Mouse (Mus musculus) left cerebral cortex, postnatal 25 days (tissue): ENCODE data around the gene Fgfr2. TPM values are rescaled to one million over a fixed set of nuclear protein-coding genes. Genes with fewer than 3 reads are reported as not detected.

Source experiments
- DNase-seq, 2 experiments: peaks; one replicate each; pipeline ENCODE4 v3.0.0; 2022; ENCODE audit warnings: low spot score in 2 of 2, mixed read lengths in 1 of 2
- intact Hi-C: fragments of 180-260 bp; cut with DNase I; formaldehyde crosslinking; loops from one replicate; pipeline ENCODE4 v1.15.1; 2025
- total RNA-seq, 2 experiments: library from RNA; stranded (reverse); gene quantifications; 2 replicates each; pipeline ENCODE4 v1.2.3; 2021

The Fgfr2 gene
- total RNA-seq, 2 experiments from 2014 or later, result 37.1 to 42.0 TPM

DNA sequence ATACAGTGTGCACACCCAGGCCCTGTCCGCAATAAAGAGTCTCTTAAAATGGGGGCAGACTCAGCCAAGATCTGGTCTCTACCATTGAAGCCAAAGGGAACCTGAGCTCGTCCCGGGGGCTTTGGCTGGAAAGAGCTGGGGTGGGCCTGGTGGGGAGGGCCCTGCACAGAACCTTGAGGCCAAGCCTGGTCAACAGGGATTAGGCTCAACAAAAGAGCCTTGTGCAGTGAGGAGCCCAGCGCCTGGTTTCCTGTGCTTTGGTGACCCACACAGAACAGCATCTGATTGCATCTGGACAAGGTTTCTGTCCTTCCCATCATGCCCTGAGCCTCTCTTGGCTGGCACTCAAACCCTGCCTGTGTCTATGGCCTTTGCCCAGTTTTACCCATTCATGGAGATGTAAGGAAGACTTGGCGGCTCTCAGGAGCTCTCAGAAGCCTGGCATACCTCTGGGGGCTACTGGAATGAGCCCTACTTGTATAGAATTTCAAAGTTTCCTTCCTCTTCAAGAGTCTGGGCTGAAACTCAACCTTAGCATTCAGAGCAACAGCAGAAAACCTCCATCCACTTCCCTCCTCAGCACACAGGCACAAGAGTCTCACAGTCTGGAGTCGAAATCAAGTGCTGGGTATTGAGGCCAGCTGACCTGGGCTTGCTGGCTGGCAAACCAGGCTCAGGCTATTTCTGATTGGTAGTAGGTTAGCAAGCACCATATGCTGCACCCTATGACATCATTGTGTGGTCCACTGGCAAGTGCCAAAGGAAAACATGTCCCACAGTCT lies 911.0 kb downstream of the Fgfr2 start:
- DNase-seq, result peak in 1 of 2 experiments; percentile 29
- intact Hi-C loops, result loop anchor here (10.0 kb wide), 1 partner anchor 647 kb away; the partner anchor contains the start of gene Bub3

DNA sequence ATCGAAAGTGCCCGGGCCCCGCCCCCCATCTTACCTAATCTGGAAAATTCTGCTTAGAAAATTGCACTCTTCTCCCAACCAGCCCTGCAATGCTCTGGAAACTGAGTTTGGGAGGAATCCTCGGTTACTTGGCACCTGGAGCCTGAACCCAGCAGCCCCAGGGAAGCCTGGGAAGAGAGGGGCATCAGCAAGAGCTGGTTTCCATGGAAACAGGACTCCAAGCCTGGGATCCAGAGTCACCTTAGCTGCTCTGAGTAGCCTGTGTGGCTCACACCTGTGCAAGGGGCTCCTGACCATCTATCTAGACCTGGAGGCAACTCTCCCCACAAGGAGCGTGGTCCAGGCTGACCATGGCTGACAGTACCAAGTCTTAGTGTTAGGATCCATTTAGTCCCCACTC lies 912.5 kb downstream of the Fgfr2 start:
- intact Hi-C loops, result loop anchor here (10.0 kb wide), 1 partner anchor 646 kb away; the partner anchor contains the start of gene Bub3
- no peak for DNase-seq

DNA sequence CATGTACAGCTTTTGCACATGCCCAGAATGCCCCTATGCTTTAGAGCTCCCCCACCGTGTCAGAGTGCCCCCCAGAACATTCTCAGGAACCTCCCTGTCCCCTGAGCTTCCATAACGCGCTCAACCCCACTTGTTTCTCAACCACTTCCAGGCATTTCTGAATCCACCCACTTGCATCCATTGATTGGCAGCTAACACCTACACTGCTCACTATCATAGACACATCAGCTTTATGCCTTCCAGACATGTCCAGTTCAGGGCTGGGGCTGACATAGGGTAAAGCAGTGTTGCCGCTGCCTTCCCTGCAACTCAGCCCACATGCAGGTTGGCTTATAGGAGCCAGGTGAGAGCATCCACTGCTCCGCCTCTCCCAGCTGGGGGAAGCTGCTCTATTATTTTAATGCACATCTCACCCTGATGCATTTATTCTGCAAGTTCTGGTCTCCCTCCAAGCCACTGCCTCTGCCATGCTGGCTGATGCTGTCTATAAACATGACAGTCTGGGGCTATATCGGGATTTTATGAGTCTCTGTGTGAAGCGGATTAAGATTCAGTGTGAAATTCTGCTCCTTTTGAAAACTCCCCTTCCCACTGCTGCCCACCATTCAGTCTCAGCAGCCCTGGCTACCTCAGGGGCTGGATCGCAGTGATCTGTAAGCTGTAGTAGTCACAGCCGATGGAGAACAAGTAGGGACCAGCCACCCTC lies 914.1 kb downstream of the Fgfr2 start:
- intact Hi-C loops, result loop anchor here (1.0 to 2.0 kb wide), 3 partner anchors 35 to 242 kb away; partner anchors contain the start of gene Gpr26
- DNase-seq, result peak; percentile 49 to 94

DNA sequence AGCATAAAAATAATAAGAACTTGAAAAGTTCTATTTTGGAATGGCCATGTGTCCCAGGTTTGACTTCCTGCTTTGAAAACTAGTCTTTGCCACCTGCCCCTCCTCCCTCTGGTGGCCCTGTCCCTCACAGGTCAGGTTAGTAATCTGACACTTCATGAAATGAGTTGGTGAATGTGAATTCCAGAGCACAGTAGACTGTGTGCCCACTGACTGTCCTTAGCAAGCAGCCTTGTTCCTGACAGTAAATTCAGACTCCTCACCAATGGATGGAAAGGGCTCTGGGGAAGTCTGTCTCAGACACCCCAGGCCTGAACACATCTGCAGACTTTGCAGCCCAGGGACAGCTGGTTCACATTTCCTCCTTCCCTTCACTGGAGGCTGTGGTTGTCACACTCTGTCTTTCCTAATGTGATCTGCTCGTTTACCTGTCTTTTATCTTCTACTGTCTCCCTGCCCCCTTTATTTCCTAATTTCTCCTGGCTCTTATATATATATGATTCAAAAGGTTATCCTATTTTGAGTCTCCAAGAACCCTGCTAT lies 919.0 kb downstream of the Fgfr2 start:
- intact Hi-C loops, result no loop called here
- DNase-seq, result no peak

DNA sequence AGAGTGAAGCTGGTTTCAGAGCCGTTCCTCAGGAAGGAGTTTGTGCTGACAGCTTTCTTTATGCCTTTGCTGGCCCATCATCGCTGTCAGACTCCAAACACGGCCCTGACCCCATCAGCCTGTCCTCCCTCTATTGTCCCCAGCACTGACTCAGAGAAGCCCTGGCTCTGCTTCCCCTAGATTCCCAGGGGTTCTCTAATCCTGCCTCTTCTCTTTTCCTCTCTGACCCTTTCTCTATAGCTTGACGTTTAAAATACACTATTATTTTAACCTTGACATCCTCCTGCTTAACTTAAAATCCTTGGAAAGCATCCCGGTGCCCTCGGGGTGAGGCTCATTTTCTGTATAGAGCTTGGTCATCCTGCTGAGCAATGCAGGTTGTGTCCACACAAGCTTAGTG lies 923.5 kb downstream of the Fgfr2 start:
- DNase-seq, result no peak
- intact Hi-C loops, result no loop called here

DNA sequence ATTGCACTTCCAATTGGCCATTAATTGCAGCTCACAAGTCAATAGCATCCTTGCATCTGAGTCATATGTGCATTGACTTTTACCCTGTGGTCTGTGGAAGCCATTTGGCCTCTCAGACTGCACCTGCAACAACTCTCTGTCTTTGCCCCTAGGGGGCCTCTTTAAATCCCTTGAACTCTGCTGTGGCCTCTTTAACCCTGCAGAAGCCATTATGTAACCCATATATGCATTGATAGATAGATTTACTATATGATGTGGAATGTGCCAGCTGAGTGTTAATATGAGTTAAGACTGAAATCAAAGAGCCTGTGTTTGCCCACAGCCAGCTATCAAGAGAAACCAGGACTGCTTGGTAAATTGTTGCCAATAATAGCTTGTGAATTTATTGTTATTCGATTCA lies 924.3 kb downstream of the Fgfr2 start:
- intact Hi-C loops, result no loop called here
- DNase-seq, result no peak

DNA sequence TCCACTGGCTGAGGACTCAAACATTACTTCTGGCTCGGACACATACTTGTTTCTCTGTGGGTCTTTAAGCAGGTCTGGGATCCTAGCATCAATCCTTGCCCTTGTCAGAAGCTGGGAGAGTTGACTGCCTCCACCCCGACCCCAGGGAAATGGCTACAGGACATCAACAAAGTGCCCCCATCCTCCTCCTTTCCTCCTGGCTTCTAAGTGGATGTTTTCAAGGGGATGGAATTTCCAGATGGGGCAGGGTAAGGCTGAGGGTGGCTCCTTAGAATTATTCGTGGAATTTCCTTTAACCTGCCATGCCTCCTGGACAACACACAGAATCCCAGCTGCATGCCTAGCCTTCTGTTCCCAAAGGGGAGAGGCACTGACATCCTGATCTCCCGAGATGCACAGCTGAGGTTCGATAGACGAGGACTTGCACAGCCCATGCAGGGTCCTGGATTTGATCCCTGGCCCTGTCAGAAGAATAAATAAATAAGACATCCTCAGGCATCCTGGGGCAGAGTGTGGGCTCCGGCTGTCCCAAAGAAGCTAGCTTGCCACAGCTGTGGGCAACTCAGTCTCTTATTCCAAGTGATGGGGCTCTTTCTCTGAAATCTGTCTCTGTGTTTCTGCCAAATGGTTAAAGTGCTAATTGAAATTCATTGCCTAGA lies 925.2 kb downstream of the Fgfr2 start:
- intact Hi-C loops, result no loop called here
- no peak for DNase-seq

DNA sequence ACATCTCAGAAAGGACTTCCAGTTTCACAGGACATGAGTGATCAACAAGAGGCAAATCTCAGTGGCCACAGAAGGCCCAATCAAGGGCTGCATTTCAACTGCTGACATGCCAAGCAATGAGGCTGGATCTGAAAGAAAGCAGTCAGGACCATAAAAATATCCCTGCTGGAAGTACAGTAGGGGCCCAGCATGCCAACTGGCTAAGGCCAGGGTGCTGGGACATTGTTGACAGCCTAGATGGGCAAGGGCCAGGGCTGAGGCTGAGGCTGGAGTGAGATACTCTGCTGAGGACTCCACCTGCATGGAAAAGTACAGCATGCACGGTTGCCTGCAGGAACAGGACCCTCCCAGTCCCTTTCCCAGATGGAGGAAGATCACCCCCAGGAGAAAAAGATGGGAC lies 926.6 kb downstream of the Fgfr2 start:
- no peak for DNase-seq
- intact Hi-C loops, result no loop called here

DNA sequence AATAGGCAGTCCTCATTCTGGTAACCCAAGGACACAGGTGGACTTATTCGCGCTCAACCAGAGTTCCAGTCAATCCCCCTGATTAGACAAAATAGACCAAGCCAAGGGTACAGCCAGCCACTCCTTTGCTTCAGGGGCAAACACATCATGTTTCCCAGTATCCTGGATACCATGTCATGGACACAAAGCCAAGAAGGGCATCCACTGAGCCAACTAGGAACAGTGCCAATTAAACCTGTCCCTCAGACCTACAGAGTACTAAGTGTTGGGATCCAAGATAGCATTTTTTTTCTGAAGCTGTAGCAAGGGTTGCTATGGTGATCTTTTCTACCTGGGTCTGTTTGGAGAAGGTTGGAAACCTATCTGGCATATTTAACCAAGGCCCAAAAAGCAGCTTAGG lies 929.5 kb downstream of the Fgfr2 start:
- intact Hi-C loops, result no loop called here
- DNase-seq, result no peak

DNA sequence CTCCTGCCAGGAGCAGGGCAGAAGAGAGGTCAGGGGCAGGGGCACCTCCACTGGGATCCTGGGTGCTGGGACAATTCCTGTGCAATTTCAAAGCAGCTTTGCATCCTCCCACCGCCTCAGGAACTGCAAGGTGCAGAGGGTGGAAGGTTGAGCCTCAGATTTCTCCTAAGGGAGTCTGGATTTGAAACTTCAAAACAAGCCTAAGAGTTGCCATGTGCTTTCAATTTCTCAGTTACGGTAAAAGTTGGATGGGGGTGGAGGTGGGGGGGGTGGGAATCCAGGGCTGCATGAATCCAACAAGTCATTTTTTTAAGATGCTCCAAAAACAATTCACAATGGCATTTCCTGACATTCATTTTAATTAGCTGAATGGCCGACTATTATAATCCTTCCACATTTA lies 935.7 kb downstream of the Fgfr2 start:
- intact Hi-C loops, result no loop called here
- no peak for DNase-seq

DNA sequence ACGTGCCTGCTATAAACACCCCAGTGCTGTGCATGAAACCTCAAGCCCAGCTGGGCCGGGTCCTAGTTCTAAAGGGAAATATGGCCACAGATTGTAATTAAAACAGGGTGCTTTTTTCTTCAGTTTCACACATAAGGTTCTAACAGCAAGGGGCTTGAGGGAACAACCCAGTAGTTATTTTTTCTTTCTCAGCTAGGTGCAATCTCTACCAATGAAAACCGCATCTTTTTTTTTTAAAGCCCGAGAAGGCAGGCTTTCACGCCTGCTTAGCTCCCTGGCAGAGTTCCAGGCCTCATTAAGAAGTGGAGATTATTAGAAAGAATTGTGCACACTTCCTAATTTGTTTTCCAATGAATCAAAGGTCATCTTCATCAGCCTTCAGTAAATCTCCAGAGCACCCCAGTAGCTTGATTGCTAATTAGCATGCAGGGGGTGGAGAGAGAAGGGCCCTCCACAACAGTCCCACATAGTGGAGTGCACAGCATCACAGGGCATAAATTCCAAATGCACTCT lies 939.2 kb downstream of the Fgfr2 start:
- intact Hi-C loops, result no loop called here

DNA sequence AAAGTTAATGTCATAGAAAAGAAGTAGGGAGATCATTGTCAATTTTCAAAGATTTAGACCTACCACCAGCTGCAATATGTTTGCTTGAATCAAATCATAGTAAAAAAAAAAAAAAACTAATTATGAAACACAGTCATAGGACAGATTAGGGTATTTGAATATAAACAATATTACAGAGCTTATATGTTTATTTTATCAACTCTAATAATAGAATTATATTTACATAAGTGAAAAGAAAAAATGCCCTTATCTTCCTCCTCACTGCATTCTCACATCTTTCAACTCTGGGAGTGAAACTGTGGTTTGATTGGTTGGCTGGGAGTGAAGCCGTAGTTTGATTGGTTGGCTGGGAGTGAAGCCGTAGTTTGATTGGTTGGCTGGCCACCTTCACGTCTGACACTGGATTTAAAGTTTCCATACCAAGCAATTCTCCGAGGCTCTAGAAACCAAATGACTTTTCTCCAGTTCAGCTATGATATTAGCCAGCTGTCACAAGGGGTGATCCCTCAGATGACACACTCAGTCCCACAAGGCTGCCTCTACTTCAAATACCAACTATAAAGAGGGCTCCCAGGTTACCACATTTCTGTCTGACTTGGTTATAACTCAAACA lies 941.5 kb downstream of the Fgfr2 start:
- intact Hi-C loops, result no loop called here
- DNase-seq, result no peak

More for the DNA sequence above, 939.2 kb downstream of the Fgfr2 start:
- DNase-seq, result no peak

DNA sequence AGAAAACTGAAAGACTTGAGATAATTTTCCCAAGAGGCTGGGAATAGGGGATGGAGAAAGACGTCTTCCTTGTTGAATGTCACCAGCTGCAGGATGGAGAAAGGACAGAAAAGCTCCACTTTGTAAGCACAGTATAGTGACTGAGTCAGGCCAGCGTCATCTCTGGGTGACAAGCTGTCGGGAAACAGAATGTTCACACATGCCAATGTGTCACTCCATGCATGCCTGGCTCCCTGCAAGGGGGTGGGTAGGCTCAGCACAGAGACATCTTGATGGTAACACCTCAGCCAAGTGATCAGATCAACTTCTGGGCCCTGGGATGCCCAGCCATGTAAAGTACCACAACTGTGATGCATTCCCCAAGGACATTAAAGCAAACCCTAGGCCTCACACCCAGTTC lies 942.1 kb downstream of the Fgfr2 start:
- no peak for DNase-seq
- intact Hi-C loops, result no loop called here

DNA sequence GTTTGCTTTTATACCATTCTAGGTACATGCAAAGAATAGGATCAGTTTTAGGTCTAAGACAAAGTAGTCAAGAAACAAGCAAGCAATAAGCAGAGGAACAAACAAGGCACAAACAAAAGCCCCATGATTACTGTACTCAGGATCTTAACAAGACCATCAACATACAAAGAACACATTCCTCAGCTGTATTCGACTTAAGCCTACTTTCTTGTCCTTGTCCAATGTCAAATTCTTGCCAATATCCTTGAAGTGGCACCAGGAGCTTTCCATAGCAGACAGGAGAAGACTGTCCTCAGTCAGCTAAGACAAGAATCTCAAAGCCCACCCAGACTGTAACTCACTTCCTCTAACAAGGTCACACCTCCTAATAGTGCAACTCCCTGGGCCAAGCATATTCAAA lies 944.1 kb downstream of the Fgfr2 start:
- intact Hi-C loops, result no loop called here
- DNase-seq, result no peak

DNA sequence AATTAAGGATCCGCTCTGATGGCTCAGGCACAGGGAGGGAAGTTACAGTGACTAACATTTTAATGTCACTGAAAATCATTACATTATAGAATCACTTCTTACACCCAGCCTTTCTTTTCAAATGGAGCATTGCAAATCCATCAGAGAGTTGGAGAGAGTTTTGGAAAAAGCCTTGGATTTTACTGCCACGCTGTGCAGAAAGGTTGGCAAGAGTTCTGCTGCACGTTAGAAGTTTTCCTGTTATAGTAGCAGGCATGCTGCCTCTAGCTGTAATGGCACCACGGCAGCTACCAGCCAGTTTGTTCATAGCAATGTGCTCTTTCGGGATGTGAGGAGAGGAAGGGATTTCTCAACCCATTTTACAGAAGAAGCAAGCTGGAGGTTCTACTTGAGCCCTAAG lies 948.4 kb downstream of the Fgfr2 start:
- DNase-seq, result peak in 1 of 2 experiments; percentile 69
- intact Hi-C loops, result loop anchor here (1.0 to 5.0 kb wide), 2 partner anchors 35 to 107 kb away; no protein-coding TSS in a partner anchor

DNA sequence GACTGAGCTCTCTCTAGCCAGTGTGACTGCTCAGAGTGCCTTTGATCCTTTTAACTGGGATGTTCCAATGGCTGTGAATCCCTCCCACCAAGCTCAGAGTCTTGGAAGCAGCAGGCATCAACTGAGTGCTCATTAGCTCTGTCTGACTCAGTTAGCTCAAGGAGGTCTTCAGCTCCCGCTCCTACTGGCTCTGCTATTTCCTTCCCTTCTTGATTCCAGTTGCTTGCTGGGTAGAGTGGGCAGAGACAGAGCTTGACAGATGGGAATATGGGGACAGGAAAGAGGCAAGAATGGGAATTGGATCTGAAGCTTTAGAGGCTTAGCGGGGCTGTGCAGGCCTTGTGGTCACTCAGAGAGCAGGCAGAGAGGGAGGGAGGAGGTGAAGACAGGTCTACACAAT lies 948.9 kb downstream of the Fgfr2 start:
- DNase-seq, result peak in 1 of 2 experiments; percentile 70
- intact Hi-C loops, result loop anchor here (1.0 to 5.0 kb wide), 2 partner anchors 35 to 107 kb away; no protein-coding TSS in a partner anchor

DNA sequence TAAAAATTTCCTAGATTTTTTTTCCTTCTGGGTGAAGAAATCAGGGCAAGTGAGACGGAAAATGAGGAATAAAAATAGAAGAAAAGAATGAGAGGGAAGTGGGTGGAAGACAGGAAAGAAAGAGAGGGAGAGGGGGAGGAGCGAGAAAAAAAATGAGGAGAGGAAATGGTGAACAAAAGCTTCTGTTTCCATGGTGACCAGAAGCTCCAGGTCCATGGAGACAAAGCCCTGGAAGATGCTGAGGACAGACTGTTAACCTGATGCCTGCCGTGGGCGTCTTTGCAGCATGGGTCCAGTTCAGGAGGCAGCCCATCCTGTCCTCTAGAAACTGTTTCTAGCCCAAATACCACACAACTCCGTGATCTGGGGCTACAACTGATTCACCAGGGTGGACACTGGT lies 950.9 kb downstream of the Fgfr2 start:
- intact Hi-C loops, result loop anchor here (5.0 kb wide), 1 partner anchor 105 kb away; no protein-coding TSS in a partner anchor
- DNase-seq, result peak in 1 of 2 experiments; percentile 73

DNA sequence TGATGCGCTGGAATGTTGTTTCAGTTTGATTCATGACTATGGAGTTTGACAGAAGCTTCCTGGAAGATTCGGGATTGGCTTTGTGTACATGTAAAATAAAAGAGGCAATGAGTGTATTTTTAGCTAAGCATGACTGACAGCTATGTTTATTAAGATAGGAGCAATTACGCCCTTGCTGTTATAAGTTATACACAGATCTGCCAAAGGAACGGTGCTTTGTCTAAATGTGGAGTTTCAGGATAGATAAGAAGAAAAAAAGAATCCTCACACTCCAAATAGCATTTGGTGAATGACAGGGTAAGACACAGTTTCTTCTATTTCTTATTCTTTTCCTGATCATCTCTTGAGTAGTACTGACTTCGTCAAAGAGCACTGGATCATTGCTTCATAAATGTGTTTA lies 951.4 kb downstream of the Fgfr2 start:
- DNase-seq, result peak in 1 of 2 experiments; percentile 33

More for the DNA sequence above, 951.4 kb downstream of the Fgfr2 start:
- intact Hi-C loops, result loop anchor here (5.0 kb wide), 1 partner anchor 104 kb away; no protein-coding TSS in a partner anchor
